Mouse (Mus musculus) skeletal muscle tissue, adult 2 months (tissue): Measurements from ENCODE around the gene Polr3e.
"Not testable (repeated sequence)": the region's sequence is repeated elsewhere in the genome, so short reads cannot be mapped to it uniquely, and the experiment has no call there.

Experiments used
- DNase-seq: peaks from one replicate; pipeline ENCODE4 v3.0.0-alpha.2; 2012; ENCODE audit warnings: low read depth, low spot score

Polr3e gene

DNA sequence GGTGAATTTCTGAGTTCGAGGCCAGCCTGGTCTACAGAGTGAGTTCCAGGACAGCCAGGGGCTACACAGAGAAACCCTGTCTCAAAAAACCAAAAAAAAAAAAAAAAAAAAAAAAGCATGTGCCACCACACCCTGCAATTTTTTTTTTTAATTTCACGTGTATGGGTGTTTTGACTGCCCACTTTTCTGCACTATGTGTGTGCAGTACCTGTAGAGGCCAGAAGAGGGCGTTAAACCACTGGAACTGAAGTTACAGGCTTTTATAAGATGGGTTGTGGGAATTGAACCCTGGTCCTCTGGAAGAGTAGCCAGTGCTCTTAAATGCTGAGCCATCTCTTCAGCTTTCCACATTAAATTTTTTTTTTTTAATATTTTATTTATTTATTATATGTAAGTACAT lies 7.4 kb upstream of the Polr3e start:
- not testable (repeated sequence) for DNase-seq

DNA sequence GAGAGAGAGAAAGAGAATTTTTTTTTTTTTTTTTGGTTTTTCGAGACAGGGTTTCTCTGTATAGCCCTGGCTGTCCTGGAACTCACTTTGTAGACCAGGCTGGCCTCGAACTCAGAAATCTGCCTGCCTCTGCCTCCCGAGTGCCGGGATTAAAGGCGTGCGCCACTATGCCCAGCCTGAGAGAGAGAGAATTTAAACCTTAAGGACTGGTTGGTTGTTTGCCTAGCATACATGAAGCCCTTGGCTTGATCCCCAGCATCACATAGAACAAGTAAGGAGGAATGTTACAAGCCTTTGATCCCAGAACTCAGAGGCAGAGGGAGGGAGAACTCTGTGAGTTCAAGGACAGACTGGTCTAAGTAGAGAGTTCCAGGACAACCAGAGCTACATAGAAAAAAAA lies 6.3 kb upstream of the Polr3e start:
- not testable (repeated sequence) for DNase-seq

DNA sequence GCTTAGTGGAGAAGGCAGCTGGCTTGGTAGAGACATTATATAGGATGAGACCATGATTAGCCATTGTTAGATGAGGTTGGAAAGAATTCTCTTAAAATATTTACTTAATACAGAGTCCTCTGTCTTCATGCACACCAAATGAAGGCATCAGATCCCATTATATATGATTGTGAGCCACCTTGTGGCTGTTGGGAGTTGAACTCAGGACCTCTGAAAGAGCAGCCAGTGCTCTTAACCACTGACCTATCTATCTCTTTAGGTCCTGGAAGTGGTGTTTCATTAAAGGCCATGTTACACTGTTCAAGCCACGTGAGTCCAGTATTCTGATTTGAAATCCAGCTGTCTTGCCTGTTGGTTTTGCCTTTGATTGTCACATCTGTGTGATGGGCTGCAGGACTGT lies 4.2 kb upstream of the Polr3e start:
- no peak for DNase-seq

DNA sequence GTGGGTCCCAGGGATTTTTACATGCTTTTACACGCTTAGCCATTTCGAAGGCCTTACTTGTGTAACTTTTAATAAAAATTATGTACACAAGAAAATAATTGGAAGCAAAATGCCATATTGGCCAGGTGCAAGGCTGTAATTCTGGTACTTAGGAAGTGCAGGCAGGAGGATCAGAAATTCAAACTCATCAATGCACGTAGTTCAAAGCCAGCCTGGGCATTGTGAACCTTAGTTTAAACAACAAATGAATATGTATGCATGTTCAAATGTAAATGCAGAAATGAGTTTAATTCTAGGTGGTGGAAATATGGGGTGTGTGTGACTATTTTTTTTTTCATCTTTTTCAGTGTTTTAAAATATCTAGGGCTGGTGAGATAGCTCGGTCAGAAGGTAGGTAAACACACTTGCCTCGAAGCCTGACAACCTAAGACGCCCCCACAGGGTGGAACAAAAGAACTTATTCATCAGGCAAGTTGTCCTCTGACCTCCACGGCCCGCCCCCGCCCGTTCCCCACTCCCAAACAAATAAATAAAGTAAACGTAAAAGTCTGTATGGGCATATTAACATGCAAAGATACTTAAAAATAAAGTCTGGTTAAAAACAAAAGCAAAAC lies 1.2 kb upstream of the Polr3e start:
- DNase-seq, result no peak

DNA sequence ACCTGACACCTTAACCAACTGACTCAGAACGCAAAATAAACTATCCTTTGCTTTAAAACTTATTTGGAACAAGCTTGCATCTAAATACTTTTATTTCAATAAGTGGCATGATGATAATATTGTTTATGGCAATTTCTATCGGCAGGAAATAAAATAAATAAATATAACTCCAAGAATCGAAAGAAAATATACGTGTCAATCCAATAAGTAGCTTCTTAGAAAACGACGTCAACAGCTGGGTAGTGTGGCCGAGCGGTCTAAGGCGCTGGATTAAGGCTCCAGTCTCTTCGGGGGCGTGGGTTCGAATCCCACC lies 309 bp upstream of the Polr3e start:
- DNase-seq, result no peak

DNA sequence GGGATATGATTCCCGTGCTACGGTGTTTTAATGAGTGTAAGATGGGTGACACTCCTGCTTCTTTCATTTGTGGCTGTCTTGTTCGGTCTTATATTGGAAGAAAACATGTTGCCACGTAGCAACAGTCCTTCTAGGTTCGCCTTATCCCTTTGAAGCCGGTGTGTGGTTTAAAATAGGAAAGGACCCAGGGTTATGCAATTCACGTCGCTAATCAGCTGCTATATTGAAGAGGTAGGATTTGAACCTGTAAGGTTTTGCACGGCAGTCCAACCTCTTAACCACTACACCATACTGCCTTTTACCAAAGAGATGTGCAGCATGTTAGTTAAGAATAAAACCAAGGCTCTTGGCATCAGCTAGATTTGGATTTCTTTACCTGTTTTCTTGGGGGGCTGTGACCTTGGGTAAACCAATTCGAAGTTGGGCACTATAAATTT lies 1.0 kb downstream of the Polr3e start:
- DNase-seq, result peak; percentile 94

DNA sequence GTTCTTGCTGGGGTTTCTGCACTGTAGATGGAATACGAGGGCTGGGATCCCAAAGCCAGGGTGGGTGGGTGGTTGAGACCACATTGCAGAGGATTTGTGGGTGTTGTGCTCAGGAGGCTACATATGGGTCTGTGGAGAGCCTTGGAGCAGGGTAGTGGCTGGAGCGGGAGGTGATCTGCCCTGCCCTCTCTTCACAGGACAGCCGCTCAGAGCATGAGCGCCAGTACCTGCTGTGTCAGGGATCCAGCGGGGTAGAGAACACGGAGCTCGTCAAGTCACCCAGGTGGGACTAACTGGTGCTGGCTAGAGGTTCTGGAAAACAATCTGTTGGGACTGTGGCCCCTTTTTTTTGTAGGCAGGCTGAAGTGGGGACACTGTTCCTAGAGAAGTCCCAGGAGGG lies 15.6 kb downstream of the Polr3e start:
- DNase-seq, result no peak

DNA sequence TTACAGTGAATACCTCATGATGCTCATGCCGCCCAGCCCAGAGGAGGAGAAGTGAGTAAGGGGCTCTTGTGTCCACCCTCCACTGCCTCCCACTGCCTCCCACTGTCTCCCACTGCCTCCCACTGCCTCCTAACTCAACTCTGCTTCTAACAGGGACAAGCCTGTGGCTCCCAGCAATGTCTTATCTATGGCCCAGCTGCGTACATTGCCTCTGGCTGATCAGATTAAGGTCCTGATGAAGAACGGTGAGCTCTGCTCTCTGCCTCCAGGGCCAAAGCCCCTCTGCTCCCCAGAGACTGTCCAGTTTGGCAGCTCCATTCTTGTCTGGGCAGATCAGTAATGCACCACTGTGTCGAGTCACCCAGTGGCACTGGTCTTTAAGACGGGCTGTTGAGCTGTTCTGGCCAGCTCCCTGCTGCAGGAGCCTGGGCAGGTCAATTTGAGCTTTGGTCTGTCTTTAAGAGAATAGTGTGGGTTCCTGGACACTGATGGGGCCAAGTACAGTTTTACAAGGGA lies 16.2 kb downstream of the Polr3e start:
- no peak for DNase-seq

DNA sequence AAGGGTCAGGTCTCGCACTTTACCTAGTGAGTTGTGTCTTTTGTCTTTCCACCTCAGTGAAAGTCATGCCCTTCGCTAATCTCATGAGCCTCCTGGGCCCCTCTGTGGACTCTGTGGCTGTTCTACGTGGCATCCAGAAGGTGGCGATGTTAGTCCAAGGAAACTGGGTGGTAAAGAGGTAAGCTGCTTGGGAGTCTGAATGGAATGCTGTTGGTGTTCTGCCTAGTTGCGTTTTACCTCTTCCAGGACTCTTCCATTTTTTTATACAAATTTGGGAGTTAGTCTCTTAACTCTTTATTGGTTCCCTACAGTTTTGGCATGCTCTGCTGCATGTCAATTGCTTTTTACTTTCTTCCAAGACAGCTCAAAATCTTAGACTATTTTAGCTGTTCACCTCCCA lies 17.2 kb downstream of the Polr3e start:
- peak; percentile 38 for DNase-seq

DNA sequence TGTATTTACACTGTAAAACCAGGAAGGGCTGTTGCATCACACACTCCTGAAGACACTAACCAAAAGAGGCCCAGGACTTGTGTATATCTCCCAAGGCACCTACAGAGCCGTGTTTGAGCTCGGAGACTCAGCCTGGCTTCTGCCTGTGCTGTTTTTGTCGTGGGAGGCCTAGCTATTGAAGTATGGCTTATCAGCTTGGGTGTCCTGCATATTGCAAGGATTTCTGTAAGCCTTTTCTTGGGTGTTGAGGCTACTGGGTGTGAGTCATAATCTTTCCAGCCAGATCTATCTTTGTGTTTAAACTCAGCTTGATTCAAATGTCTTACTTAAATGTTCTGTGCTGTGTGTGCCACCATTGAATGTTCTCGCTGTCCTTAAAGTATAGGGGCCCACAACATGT lies 19.0 kb downstream of the Polr3e start:
- no peak for DNase-seq

DNA sequence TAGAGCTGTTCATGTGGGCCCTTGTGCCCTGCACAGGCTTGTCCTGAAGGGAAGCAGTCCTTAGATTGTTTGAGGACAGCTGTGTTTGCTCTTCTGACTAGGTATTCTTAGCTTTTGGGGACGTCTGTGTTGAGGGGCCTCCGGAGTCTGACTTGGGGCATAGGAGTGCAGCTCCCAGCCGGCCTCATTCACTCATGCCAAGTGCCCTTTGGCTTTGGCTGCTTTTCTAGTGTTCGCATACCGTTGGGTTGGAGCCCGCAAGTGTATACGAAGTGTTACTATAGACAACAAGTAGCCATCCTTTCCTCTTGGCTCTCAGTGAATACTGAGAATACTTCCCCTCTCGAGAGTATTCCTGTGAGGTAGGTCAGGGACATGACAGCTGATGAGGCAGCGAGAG lies 20.7 kb downstream of the Polr3e start:
- DNase-seq, result no peak

DNA sequence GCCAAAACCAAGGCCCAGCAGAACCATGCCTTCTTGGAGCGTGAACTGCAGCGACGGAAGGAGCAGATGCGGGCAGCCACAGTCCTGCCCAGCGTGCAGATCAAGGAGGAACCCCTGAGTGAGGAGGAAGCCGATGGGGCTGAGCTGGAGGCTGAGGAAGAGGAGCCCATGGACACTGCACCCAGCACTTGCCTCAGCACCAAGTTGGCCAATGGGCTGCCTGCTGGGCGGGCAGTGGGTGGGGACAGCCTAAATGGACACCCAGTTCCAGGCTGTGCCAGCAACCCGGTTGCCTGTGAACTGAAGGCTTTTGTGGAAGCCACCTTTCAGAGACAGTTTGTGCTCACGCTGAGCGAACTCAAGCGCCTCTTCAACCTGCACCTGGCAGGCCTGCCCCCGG lies 22.8 kb downstream of the Polr3e start:
- DNase-seq, result no peak

DNA sequence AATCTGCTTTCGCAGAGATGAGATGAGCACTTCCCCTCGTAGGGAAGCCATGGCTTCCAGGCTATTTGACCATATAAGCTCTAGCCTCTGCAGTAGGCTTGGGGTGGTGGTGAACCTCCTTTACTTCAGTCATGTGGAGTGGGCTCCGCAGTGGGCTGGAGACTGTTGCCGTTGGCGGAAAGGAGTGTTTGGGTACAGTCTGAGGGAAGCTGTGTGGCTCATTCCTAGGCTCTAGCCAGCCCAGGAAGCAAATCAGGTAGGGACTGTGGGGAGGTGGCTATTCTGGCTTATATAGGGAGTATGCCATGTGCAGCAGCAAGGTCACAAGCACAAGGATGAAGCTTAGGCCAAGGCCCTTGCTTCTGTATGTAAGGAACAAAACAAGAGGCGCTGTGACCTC lies 23.7 kb downstream of the Polr3e start:
- no peak for DNase-seq

DNA sequence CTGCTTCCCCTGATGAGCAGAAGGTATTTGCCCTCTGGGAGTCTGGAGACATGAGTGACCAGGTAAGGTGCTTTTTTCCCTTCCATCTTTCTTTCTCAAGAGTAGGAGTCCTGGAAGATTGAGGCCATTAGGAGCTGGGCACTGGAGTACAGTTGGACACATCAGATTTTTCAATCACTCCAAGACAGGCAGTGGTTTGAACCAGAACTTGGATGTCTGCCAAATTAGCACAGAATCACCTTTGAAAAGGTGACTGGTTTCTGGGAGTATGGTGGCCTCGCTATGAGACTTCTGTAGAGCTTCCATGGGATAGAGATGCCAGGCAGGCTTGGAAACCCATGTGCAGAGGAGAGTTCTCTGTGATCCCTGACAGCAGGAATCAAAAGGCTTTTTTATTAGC lies 25.0 kb downstream of the Polr3e start:
- no peak for DNase-seq

DNA sequence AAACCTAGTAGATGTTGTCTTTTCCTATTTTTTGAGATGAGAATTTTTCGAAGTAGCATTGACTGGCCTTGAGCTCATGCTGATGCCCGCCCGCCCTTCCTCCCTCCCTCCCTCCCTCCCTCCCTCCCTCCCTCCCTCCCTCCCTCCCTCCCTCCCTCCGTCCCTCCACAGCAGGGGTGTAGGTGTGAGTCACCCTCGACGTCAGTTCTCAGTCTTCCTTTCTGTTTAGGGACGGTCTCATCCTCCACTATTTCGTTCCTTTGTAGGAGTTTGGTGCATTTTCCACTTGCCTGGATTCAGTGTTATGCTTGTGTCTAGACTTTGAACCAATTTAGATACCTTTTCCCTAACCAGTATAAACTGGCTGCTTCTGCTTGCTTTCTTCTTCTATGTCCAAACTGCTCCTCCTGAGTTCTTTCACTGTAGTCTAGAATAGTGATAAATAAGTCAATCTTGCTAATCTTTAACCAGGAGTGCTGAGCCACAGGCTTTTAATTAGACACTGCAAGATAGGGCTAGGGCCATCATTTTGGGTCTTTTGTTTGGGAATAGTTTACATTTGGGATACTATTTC lies 26.5 kb downstream of the Polr3e start:
- DNase-seq, result no peak

DNA sequence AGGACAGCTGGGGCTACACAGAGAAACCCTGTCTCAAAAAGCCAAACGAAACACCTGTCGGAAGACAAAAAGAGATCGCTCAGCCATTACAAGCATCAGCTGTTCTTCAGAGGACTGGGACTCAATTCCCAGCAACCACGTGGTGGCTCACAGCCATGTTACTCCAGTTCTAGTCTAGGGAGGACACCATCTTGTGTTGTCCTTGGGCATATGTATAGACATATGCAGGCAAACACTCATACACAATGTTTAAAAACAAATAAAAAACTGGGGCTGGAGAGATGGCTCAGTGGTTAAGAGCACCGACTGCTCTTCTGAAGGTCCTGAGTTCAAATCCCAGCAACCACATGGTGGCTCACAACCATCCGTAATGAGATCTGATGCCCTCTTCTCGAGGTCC lies 36.0 kb downstream of the Polr3e start:
- DNase-seq, result not testable (repeated sequence)

DNA sequence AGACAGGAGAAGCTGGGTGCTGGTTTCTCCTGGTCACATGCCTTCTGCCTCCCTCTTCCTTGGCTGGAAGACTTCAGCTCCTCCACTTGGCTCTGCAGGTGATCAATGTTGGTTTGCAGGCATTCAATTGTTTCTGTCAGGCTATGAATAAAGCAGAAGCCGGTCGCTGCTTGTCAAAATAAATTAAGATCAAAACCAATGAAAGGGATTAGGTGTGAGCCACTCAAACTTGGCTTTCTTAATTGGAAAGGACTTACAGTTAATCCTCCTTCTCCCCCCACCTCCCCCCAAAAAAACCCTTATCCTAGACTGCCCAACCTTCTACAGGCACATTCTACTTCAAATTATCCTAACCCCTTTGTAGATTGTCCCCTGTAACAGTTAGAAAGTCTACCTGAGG lies 42.6 kb downstream of the Polr3e start:
- no peak for DNase-seq

DNA sequence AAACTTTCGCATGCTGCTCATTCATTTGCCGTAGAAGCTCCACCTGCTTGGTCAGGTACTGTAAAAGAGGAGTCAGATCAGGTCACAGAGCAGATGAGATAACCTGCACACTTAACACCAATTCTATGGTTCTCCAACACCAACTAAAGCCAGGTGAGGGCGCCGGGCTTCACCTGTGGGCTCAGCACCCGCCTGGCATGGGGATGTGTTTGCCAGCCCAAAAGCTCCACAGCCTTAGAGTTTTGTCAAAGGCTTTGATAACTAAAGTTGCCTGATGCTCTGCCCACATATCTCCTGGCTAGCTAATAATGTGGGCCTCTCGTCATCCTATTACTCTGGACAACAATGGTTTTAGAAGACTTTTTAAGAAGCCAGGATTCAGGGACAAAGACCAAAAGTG lies 43.1 kb downstream of the Polr3e start:
- no peak for DNase-seq

DNA sequence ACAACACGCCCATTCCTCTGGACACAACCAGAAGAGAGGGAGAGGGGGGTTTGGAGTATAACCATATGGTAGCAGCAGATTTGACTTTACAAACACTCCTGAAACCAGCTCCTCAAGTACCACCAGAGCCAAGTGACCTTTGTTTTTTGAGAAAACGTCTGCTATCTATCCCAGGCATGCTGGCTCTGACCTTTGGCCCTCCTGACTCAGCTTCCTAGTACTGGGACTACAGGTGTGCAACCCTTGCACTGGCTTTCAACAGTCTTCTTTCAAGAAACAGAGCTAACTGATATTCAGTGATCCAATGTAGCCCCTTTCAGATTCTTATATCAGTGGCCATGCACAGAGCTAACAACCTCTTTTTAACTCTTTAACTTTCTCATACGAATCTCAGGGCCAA lies 44.3 kb downstream of the Polr3e start:
- no peak for DNase-seq

DNA sequence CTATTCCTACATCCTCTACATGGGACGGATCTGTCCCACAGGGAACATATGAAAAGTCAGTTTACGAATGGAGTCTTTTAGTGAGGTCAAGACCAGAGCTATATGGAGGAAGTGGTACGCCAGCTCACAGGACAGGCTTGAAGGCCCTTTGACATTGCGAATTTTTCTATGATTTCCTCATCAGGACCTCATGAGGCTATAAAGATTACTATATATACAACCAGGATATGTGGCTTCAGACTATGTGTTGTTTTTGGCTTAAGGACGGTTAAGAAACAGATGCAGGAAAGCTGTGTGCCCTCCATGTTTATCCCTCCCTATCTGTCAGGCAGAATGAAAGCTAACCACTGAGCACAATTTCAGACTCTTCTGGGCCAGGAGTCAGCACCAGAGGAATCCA lies 45.6 kb downstream of the Polr3e start:
- DNase-seq, result no peak

DNA sequence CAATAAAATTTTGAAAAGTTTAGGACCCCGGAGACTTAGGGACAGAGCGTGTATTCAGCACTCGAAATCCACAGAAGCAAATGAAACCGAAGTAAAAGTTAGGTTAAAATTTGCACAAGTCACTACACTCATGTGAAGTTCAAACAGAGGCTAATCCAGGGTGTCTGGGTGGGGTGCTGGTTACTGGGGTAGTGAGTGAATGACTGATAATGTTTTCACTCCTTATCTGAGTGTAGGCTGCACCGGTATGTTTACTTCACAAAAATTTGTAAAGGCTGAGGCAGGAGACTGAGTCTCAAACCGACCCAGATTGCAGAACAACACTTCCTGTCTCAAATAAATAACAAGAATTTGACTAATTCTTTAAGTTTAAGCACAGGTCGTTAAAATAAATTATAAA lies 51.7 kb downstream of the Polr3e start:
- DNase-seq, result no peak

DNA sequence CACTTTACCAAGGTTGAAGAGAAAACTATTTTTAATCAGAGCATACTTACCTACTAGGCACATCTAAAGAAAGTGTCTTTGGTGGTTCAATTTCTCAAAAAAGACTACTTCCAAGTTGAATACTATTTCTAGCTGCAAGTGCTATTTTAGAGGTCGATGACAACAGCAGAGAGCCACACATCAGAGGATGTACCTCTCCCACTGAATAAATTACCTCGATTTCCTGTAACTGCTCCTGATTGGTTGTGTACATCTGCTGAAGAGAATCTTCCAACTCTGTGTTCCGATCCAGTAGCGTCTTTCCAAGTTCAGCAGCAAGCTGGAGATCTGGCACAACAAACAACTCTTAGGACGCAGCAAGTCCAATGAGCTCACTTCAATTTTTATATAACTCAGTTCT lies 52.6 kb downstream of the Polr3e start:
- DNase-seq, result no peak

DNA sequence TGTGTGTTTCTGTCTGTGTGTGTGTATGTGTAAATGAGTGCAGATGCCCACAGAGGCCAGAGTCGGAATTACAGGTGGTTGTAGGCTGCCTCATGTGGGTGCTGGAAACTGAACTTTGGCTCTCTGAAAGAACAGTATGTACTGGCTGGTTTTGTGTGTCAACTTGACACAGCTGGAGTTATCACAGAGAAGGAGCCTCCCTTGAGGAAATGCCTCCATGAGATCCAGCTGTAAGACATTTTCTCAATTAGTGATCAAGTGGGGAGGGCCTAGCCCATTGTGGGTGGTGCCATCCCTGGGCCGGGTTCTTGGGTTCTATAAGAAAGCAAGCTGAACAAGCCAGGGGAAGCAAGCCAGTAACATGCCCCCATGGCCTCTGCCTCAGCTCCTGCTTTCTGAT lies 54.9 kb downstream of the Polr3e start:
- DNase-seq, result not testable (repeated sequence)

DNA sequence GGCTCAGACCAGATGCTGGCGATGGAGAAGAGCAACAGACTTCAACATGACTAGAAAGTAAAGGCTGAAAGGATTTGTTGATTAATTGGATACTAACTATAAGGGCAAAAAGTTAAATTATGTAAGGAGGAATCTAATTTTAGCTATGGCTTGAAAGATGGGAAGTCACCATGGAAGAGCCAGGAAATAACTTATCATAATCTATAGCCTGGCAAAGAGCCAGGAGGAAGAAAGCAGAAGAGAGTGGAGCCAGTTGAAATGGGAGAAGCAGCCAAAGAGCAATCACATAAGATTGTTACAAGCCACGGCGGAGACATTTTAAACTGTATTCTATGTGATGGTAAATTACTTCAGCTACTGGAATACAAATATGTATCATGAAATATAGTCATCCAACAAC lies 56.5 kb downstream of the Polr3e start:
- no peak for DNase-seq
